Mouse (Mus musculus) brown adipose tissue, adult 24 weeks (tissue): ENCODE measurements around the gene Clstn2. TPM values are rescaled to one million over a fixed set of nuclear protein-coding genes. Genes with fewer than 3 reads are reported as not detected.

Source experiments
- H3K27ac ChIP-seq: fragments of 200-500 bp; replicated peaks from 2 replicates; pipeline ENCODE4 v1.5.1; 2012; ENCODE audit warnings: low read depth, mild to moderate bottlenecking, low read length
- H3K4me1 ChIP-seq: fragments of 200-500 bp; 2 replicates; pipeline ENCODE4 v1.6.1; 2012; ENCODE audit warnings: low read length, mixed read lengths; ENCODE audit not compliant: control insufficient read depth, insufficient read depth, insufficient read length
- H3K4me3 ChIP-seq: fragments of 200-500 bp; 2 replicates; pipeline ENCODE4 v1.5.1; 2012; ENCODE audit warnings: low read depth, mild to moderate bottlenecking, low read length, moderate library complexity; ENCODE audit not compliant: insufficient read depth
- polyA plus RNA-seq: library from polyadenylated mRNA; stranded (reverse); fragments of >200 nt; gene quantifications from 2 replicates; pipeline ENCODE4 v1.2.4, GENCODE M21; 2012; ENCODE audit not compliant: missing spikeins, insufficient read depth, insufficient read length

The Clstn2 gene
- 0.33 and 0.48 TPM in 2 replicates for polyA plus RNA-seq

DNA sequence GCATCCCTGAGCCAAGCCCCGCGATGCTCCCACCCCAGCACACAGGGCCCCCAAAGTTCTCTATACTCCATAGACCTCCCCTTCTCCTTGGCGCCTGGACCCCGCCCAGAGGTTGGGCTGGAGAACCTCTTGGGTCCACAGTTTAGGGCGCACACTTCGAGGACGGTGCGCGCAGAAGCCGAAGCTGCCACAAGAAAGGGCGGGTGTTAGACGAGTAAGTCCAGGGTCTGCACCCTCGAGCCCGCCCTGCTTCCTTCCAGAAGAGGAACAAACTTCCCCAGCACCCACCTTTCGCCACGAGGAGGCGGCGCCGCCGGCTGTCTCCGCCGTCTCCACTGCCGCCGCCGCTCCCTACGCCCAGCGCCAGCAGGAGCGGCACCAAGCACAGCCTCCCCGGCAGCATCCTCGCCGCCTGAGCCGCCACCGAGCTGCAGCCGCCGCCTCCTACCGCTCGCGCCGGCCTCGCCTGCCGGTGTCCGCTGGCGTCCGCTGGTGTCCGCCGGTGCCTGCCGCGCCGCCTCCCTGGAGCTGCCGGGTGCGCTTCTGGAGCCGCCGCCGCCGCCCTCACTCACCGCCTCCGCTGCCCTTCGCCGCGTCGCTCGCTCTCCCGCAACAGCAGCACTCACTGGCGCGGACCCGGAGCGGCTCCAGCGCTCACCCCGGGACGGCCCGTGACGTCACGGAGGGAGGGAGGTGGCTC, at the start of gene Clstn2:
Gene Clstn2 (minus strand): TSS at position 609 of the 700 bp plus-strand sequence.
- no peak within 1 kb of the TSS for H3K27ac ChIP-seq
- no peaks in the 10 kb centered on the region; the same call in 1 of the 2 replicates for H3K4me1 ChIP-seq

DNA sequence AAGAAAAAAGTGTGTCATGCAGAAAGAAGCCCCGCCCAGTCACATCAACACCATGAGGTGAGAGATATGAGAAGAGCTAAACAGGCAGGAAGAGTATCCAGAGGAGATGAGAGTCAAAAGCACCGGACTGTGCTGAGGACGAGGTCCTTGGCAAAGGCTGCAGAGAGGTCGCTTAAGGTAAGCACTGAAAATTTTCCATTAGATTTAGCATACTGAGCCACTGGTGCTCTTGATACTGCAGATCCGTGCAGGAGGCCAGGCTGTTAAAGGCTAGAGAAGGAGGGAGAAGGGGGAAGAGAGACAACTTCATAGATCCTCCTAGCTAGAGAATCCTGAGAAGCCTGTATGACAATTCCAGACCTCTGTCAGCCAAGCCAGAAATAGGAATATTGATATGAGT, 34.8 kb upstream of the Clstn2 start:
- no peak overlapping the region for H3K4me3 ChIP-seq
- no peaks in the 10 kb centered on the region for H3K4me1 ChIP-seq
- no peak overlapping the region for H3K27ac ChIP-seq

More for the DNA sequence above, at the start of gene Clstn2:
- peak within 1 kb of the TSS; percentile 59 for H3K4me3 ChIP-seq

DNA sequence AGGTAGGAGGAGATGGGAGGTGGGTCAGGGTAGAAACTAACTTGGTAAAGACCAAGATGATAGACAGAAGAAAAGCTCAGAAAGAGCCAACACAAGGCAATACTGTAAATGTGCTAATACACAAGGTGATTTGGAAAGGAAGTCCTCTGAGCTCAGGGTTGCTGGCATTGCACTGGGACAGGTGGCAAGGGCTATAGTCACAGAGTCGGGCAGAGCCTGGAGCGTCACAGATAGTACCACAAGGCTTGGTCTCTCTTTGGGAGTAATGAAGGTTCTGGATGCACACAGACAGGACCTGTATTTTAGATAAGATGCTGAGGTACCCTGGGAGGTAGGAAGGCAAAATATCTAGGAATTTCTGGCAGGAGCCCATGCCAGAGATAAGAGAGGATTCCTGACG, 28.7 kb upstream of the Clstn2 start:
- no peak overlapping the region for H3K27ac ChIP-seq
- no peaks in the 10 kb centered on the region for H3K4me1 ChIP-seq
- no peak overlapping the region for H3K4me3 ChIP-seq

DNA sequence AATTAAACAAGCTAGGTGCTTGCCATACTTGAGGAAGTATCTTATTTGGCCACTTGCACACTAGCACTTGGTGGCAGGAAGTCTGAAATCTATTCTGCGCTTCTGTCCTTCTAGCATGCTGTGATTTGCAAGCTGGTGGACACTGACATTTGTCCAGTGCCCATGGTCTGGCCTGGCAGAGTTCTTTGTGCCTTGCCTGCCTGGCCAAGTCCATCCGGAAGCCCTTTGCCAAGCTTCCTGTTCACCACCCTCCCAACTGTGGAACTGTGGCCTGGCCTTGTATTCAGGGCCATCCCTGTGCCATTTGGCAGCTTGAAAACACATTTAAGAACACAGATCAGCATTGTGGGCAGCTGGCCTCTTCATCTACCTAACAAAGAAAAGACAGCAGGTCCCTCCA, 24.3 kb upstream of the Clstn2 start:
- H3K4me3 ChIP-seq = no peak overlapping the region
- H3K4me1 ChIP-seq = no peaks in the 10 kb centered on the region
- no peak overlapping the region for H3K27ac ChIP-seq

DNA sequence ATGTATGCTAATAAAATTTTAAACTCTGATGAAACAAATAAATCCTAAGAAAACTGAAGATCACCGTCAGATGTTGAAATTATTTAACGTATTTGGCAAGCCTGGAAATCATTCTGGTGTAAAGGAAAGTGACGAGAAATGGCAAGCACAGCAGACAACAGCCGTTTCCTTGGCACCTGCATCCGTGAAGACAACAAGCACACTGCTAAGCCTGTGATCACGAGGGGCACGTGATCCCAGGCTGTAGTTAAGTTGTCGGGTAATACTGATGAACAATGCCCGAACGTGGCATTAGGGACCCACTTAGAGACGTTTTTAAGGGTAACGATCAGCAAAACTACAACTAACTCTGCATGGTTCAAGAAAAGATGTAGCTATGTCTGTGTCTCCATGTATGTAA, 18.4 kb upstream of the Clstn2 start:
- Histone ChIP-seq H3K4me1 (no peaks in the 10 kb centered on the region), H3K4me3 (no peak overlapping the region), H3K27ac (no peak overlapping the region)

DNA sequence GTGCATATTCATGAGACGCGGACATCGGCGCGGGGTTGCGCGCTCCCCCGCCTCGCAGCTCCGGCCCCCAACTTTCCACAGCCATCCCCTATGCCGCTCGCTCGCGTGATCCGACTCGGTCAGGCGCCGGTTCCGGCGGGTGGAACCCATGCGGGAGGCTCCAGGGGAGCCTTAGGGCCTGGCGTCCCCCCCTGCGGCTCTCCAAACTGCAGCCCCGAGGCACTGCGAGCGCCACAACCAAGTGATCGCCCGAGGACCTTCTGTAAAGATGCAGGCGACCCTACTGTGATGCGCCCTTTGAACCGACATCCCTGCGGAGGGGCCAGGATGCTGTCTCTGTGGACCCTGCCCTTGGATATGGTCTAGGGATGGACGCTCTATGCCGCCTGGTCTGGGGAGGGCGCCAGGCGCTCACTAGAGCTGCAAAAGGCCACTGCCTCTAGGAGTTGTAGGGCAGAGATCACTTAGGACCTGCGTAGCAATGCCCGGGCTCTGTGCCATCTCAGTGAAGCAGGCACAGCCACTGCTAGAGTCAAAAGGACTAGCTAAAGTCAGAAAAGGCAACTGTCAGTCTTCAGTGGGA, 383 bp upstream of the Clstn2 start:
- Histone ChIP-seq H3K27ac (no peak overlapping the region), H3K4me3 (peak overlapping the region; percentile 59), H3K4me1 (no peaks in the 10 kb centered on the region; the same call in 1 of the 2 replicates)

DNA sequence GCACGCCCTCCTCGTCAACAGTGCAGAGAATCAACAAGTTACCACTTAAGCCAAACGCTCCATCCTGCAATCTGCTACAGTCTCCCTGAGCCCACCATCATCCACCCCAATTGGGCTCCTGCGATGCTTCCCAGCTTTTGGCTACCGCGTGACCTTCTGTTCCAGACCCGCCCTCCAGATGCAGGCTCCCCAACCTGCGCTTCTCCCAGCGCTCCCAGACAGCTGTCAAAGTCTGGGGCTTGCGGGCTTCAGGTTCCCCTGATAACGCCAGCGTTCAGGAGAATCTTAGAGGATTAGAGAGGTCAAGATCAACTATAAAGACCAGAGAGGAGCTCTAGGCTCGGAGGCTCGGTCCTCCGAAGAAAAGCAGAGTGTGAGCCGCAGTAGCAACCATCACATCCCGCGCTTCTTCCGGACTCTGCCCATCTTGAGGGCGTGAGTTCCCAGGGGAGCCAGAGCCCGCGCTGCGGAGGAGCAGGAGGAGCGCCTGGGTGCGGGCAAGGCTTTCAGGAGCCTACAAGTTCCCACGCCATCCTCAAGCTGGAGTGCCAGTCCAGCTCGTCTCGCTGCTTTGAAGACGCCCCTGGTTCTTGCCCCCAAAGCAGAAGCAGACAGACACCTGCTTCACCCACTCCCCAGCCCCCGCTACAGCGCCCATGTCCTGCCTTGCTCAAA, 946 bp downstream of the Clstn2 start:
- Histone ChIP-seq H3K4me1 (no peaks in the 10 kb centered on the region; the same call in 1 of the 2 replicates), H3K27ac (no peak overlapping the region), H3K4me3 (peak overlapping the region; percentile 59; the same call in 1 of the 2 replicates)

DNA sequence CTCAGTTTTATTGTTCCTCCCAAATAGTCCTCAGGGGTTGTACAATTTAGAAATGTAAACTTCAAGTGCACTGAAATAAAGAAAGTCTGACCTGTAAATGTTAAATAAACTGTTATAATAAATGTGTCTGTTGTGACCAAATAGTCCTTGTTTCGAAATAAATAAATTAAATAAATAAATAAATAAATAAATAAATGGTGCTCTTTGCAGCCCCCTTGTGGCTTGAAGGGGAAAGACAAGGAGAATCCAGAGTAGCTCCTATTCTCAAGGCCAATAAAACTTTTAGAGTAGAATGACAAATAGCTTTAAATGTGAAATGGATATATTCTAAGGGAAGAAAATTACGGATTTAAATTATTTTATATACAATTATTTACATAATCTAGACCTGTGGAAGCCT, 2.3 kb downstream of the Clstn2 start:
- no peak overlapping the region for H3K4me3 ChIP-seq
- H3K27ac ChIP-seq = no peak overlapping the region
- H3K4me1 ChIP-seq = no peaks in the 10 kb centered on the region; the same call in 1 of the 2 replicates

DNA sequence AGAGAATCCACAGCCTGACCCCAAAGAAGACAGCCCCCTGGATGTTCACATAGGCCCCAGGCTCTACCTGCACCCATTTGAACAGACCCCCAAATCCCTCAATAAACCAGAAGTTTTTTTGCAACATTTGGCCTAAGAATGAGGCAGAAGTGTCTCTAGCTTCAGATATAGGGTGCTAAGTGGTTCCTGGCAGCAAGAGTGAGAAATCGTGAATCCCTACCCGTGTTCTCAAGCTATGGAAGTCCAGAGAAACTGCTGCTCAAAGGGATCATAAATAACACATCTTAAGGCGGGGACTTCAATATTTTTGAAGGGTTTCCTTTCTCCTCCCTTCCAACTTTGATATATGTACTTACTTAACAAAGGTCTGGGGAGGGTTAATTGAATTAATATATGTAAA, 7.4 kb downstream of the Clstn2 start:
- Histone ChIP-seq H3K27ac (no peak overlapping the region), H3K4me1 (no peaks in the 10 kb centered on the region), H3K4me3 (no peak overlapping the region)

DNA sequence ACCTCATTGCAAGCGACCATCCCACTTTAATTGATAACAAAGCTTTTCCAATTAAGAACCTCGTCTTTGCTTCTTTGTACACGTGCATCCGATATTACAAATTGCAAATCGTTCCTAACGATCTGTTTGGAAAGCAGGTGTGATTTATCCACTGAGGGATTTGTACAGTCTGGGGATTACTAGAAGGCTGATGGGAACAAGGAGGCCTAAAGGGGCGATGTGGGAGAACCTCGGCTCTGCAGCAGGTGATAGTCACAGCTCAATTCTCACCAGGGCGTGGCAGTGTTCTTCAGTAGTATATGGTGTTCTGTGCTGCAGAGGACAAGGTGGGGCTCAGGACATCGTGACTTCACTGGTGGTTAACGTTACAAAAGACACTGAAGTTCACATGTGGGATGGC, 9.9 kb downstream of the Clstn2 start:
- Histone ChIP-seq H3K4me3 (no peak overlapping the region), H3K27ac (no peak overlapping the region), H3K4me1 (no peaks in the 10 kb centered on the region; the same call in 1 of the 2 replicates)

DNA sequence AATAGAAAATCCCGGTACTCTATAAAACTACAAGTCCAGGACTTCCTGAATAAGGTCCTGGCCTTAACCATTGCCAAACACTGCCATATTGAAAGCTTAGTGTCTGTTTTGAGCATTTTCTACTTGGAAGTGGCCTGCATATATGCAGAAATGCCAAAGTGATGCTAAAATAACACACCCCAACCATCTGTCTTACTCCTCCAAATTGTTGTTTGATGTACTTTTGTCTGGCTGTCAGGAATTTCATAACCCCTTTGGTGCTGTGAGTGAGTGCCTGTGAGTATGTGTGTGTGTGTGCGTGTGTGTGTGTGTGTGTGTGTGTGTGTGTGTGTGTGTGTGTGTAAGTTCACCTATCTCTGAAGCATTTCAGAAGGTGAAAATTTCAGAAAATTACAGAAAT, 13.1 kb downstream of the Clstn2 start:
- no peaks in the 10 kb centered on the region; the same call in 1 of the 2 replicates for H3K4me1 ChIP-seq
- no peak overlapping the region for H3K27ac ChIP-seq
- no peak overlapping the region for H3K4me3 ChIP-seq

DNA sequence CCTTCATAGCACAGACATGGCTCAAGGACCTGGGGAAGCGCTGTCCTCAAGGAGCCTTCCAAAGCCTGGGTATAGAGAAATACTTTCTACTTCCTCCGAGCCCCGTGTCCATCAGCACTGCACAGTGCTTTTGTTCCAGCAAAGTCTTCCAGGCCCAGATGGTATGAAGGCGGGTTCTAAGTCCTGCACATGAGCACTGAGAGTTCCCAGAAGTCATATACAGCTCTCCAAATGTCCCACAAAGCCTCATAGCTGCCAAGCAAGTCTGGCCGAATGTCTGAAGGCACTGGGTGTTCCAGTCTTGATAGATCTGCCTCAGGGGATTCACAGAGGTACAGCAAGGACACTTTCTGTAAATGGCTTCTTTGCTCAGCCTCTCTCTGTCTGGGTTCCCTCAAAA, 14.3 kb downstream of the Clstn2 start:
- Histone ChIP-seq H3K4me3 (no peak overlapping the region), H3K4me1 (no peaks in the 10 kb centered on the region; the same call in 1 of the 2 replicates), H3K27ac (no peak overlapping the region)

DNA sequence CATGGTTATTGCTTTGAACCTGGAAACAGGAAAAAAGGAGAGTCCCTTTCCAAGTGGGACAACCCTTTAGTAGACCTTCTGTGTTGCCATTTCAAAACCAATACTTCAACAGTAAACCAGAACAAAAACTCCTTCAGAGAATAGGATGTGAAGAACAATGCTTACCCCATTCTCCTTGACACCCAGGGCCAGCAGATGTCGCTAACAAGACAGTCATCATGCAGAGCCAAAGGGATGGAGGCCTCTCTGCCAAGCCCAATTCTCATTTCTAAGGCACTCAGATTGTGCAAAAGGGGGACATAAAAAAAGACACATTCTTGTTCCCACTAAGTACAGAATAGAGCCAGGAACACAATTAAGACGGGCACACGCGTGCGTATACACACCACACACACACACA, 16.4 kb downstream of the Clstn2 start:
- Histone ChIP-seq H3K4me3 (no peak overlapping the region), H3K4me1 (no peaks in the 10 kb centered on the region; the same call in 1 of the 2 replicates), H3K27ac (no peak overlapping the region)

DNA sequence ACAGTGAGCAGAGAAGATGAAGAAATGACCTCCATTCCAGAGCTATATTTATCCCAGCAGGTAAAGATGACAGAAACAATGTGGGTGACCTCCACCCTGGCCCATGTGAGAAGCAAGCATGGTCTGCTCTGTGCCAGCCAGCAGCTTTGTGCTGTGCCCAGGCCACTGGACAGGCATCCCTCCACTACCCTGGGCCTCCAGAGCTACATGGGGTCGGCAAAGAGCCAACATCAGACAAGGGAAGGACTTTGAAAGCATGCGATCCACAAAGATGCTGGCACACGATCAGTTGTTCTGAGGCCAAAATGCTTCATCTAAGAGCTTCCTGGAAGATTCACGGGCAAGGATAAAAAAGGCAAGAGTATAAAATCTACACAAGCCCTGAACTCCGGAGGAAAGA, 36.6 kb downstream of the Clstn2 start:
- no peak overlapping the region for H3K27ac ChIP-seq
- H3K4me3 ChIP-seq = no peak overlapping the region

DNA sequence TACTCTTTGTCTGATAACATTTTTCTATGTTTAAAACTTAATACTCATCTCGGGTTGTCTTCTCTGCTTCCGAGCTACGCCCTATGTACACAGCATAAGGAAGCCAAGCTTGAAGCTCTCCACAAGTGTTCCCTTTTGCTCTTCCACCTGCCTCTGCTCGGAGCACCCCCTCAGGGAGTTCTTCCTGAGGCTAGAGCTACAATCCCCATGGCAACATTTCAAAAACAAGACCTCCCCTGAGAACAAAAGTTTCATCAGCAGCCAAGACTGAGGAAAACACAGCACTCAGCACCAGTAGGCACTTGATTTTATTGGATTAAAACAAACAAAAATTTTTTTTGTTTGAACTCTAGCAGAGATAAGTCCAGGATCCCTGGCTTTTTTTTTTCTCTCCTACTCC, 37.3 kb downstream of the Clstn2 start:
- Histone ChIP-seq H3K4me1 (peaks cover 3% of the 10 kb centered on the region; the same call in 1 of the 2 replicates), H3K4me3 (no peak overlapping the region), H3K27ac (no peak overlapping the region)

More for the DNA sequence above, 36.6 kb downstream of the Clstn2 start:
- H3K4me1 ChIP-seq = peaks cover 3% of the 10 kb centered on the region; the same call in 1 of the 2 replicates
